Mouse (Mus musculus): ENCODE measurements around the gene Lrrc10b. TPM values are rescaled to one million over a fixed set of nuclear protein-coding genes. Genes with fewer than 3 reads are reported as not detected.

The Lrrc10b gene
- polyA plus RNA-seq, 1 experiment from 2014 or later: 2.8 TPM

- no peaks in the 10 kb centered on the region for H3K9me3 ChIP-seq (ENCODE audit: control insufficient read depth, low read length)
- WGBS: 72% methylated on average over 5 of the region's 5 CpGs
- H3K36me3 ChIP-seq (ENCODE audit: control insufficient read depth, insufficient read depth, low read length): no peaks in the 10 kb centered on the region
- no peaks in the 10 kb centered on the region for H3K27me3 ChIP-seq (ENCODE audit: control insufficient read depth, insufficient read depth, low read length)
- ATAC-seq (ENCODE audit: low FRiP score, low TSS enrichment) (no peak), DNase-seq (ENCODE audit: low spot score) (no peak)
- TF ChIP-seq CTCF (IDR thresholded peaks at IDR 0.05; ENCODE audit: low read depth) (no peak), EP300 (optimal IDR thresholded peaks at IDR 0.05) (no peak)
- H3K4me3 ChIP-seq (ENCODE audit: low read depth, low read length): no peak overlapping the region
- no peak overlapping the region for H3K27ac ChIP-seq (replicated peaks)
- no peak overlapping the region for H3K9ac ChIP-seq (ENCODE audit: low read length)
- H3K4me1 ChIP-seq (replicated peaks; ENCODE audit: control insufficient read depth, insufficient read depth): no peaks in the 10 kb centered on the region; the same call in 1 of the 2 replicates
- no peak overlapping the region for H3K4me2 ChIP-seq (replicated peaks; ENCODE audit: low read depth)
These were observed 41.8 kb downstream of the Lrrc10b start for GRCm38 (mm10) chr19:10415508-10415907.

GRCm38 (mm10) chr19:10413701-10414242 is 43.5 kb downstream of the Lrrc10b start:
- no peak overlapping the region for H3K4me3 ChIP-seq (ENCODE audit: low read depth, low read length)
- DNase-seq (ENCODE audit: low spot score) (peak; percentile 46), ATAC-seq (ENCODE audit: low FRiP score, low TSS enrichment) (peak; percentile 56; the same call in 1 of the 2 replicates)
- H3K4me2 ChIP-seq (replicated peaks; ENCODE audit: low read depth): peak overlapping the region; percentile 42
- H3K9ac ChIP-seq (ENCODE audit: low read length): no peak overlapping the region
- TF ChIP-seq EP300 (optimal IDR thresholded peaks at IDR 0.05) (no peak), CTCF (IDR thresholded peaks at IDR 0.05; ENCODE audit: low read depth) (no peak)
- WGBS: 2% methylated on average over 18 of the region's 19 CpGs
- no peaks in the 10 kb centered on the region for H3K36me3 ChIP-seq (ENCODE audit: control insufficient read depth, insufficient read depth, low read length)
- H3K9me3 ChIP-seq (ENCODE audit: control insufficient read depth, low read length): no peaks in the 10 kb centered on the region
- no peaks in the 10 kb centered on the region for H3K27me3 ChIP-seq (ENCODE audit: control insufficient read depth, insufficient read depth, low read length)
- no peaks in the 10 kb centered on the region; the same call in 1 of the 2 replicates for H3K4me1 ChIP-seq (replicated peaks; ENCODE audit: control insufficient read depth, insufficient read depth)
- H3K27ac ChIP-seq (replicated peaks): no peak overlapping the region

Other genes starting within 250 kb of the Lrrc10b start
- gene Myrf, start 216.7 kb downstream of the Lrrc10b start, polyA plus RNA-seq (2015; fragmentation: Nextera tagmentation; extraction: Ambion mirVana): 9.6 and 10.7 TPM in 2 replicates
- 1.3 and 1.7 TPM in 2 replicates for gene Dagla, start 152.6 kb downstream of the Lrrc10b start, polyA plus RNA-seq (2015; fragmentation: Nextera tagmentation; extraction: Ambion mirVana)
- 2.7 and 4.3 TPM in 2 replicates for gene Syt7, start 68.4 kb downstream of the Lrrc10b start, polyA plus RNA-seq (2015; fragmentation: Nextera tagmentation; extraction: Ambion mirVana)
- gene Ppp1r32, start 25.5 kb upstream of the Lrrc10b start, polyA plus RNA-seq (2015; fragmentation: Nextera tagmentation; extraction: Ambion mirVana): 0.15 and 0.16 TPM in 2 replicates
- 12.5 and 16.7 TPM in 2 replicates for gene Cpsf7, start 67.8 kb upstream of the Lrrc10b start, polyA plus RNA-seq (2015; fragmentation: Nextera tagmentation; extraction: Ambion mirVana)
- 37.4 and 38.9 TPM in 2 replicates for gene Sdhaf2, start 68.7 kb upstream of the Lrrc10b start, polyA plus RNA-seq (2015; fragmentation: Nextera tagmentation; extraction: Ambion mirVana)
- 23.3 and 23.9 TPM in 2 replicates for gene Tmem216, start 98.8 kb upstream of the Lrrc10b start, polyA plus RNA-seq (2015; fragmentation: Nextera tagmentation; extraction: Ambion mirVana)
- gene Cyb561a3, start 119.7 kb upstream of the Lrrc10b start, polyA plus RNA-seq (2015; fragmentation: Nextera tagmentation; extraction: Ambion mirVana): 15.7 and 16.7 TPM in 2 replicates
- gene Tmem138, start 119.9 kb upstream of the Lrrc10b start, polyA plus RNA-seq (2015; fragmentation: Nextera tagmentation; extraction: Ambion mirVana): 11.4 and 12.2 TPM in 2 replicates
- 108 and 110 TPM in 2 replicates for gene Ddb1, start 147.9 kb upstream of the Lrrc10b start, polyA plus RNA-seq (2015; fragmentation: Nextera tagmentation; extraction: Ambion mirVana)
- 6.3 and 6.7 TPM in 2 replicates for gene Tkfc, start 148.2 kb upstream of the Lrrc10b start, polyA plus RNA-seq (2015; fragmentation: Nextera tagmentation; extraction: Ambion mirVana)
- 0.51 and 0.61 TPM in 2 replicates for gene Vwce, start 176.7 kb upstream of the Lrrc10b start, polyA plus RNA-seq (2015; fragmentation: Nextera tagmentation; extraction: Ambion mirVana)
- 22,358 and 23,362 TPM in 2 replicates for gene Pga5, start 220.6 kb upstream of the Lrrc10b start, polyA plus RNA-seq (2015; fragmentation: Nextera tagmentation; extraction: Ambion mirVana)
- 48.6 and 57.3 TPM in 2 replicates for gene Vps37c, start 231.3 kb upstream of the Lrrc10b start, polyA plus RNA-seq (2015; fragmentation: Nextera tagmentation; extraction: Ambion mirVana)